Mouse (Mus musculus): Measurements from ENCODE around the gene Henmt1.

DNA sequence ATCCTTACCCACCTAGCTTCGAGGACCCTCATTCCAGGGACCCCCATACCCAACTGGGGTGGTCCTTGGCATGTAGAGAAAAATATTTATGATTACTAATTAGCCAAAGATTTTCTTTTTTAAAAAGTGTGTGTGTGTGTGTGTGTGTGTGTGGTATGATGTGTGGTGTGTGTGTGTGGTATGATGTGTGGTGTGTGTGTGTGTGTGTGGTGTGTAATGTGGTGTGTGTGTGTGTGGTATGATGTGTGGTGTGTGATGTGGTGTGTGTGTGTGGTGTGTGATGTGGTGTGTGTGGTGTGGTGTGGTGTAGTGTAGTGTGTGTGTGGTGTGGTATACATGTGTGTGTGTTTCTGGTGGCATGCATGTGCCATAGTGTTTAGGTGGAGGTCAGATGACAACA, 47.6 kb upstream of the Henmt1 start:
- no peak for TF ChIP-seq MAX (IDR thresholded peaks at IDR 0.05)
- no peak for TF ChIP-seq MYOG (IDR thresholded peaks at IDR 0.05; ENCODE audit: control insufficient read depth, extremely low read depth, insufficient read length)
- no peak for TF ChIP-seq CTCF (IDR thresholded peaks at IDR 0.05; ENCODE audit: control insufficient read depth, insufficient read depth, insufficient read length)

Measured in C2C12 (cell line).